Mouse (Mus musculus): Measurements from ENCODE around the gene Vangl2. TPM values are rescaled to one million over a fixed set of nuclear protein-coding genes. Genes with fewer than 3 reads are reported as not detected.

Gene Vangl2
- polyA plus RNA-seq, 1 experiment from 2014 or later: 49.1 TPM

- DNase-seq (ENCODE audit: low spot score): peak; percentile 46
- Histone ChIP-seq H3K4me3 (peak within 1 kb of the TSS; percentile 61), H3K4me1 (peaks cover 75% of the 10 kb centered on the region), H3K27ac (replicated peaks) (peak within 1 kb of the TSS; percentile 84), H3K9me3 (replicated peaks) (no peaks in the 10 kb centered on the region), H3K27me3 (ENCODE audit: low read depth, poor library complexity, severe bottlenecking) (peaks cover 47% of the 10 kb centered on the region), H3K36me3 (0 out of 2 replicates have a peak, but pooled peaks cover 4% of the 10 kb centered on the region)
- WGBS: 31% methylated on average over 2 of the region's 2 CpGs
Observed at GRCm38 (mm10) chr1:172057491-172057921, 29.3 kb upstream of the Vangl2 start, which contains the start of gene Nhlh1. TSS of gene Nhlh1 (minus strand) at chr1:172057573.

GRCm38 (mm10) chr1:172056251-172056650 lies 28.0 kb upstream of the Vangl2 start:
- Histone ChIP-seq H3K36me3 (0 out of 2 replicates have a peak, but pooled peaks cover 4% of the 10 kb centered on the region), H3K27me3 (ENCODE audit: low read depth, poor library complexity, severe bottlenecking) (peaks cover 57% of the 10 kb centered on the region), H3K4me1 (peaks cover 65% of the 10 kb centered on the region), H3K4me3 (peak overlapping the region; percentile 61), H3K9me3 (replicated peaks) (no peaks in the 10 kb centered on the region), H3K27ac (replicated peaks) (peak overlapping the region; percentile 70; the same call in 1 of the 2 replicates)
- no peak for DNase-seq (ENCODE audit: low spot score)
- WGBS: 77% methylated on average over 4 of the region's 4 CpGs

GRCm38 (mm10) chr1:172053541-172054440 lies 25.5 kb upstream of the Vangl2 start:
- peaks cover 54% of the 10 kb centered on the region for H3K4me1 ChIP-seq
- no peak for DNase-seq (ENCODE audit: low spot score)
- 0 out of 2 replicates have a peak, but pooled peaks cover 4% of the 10 kb centered on the region for H3K36me3 ChIP-seq
- WGBS: 3% methylated on average over 42 of the region's 42 CpGs
- H3K27ac ChIP-seq (replicated peaks): peak overlapping the region; percentile 81
- H3K4me3 ChIP-seq: peak overlapping the region; percentile 61
- H3K9me3 ChIP-seq (replicated peaks): no peaks in the 10 kb centered on the region
- peaks cover 61% of the 10 kb centered on the region for H3K27me3 ChIP-seq (ENCODE audit: low read depth, poor library complexity, severe bottlenecking)

GRCm38 (mm10) chr1:172052766-172053279 lies 24.6 kb upstream of the Vangl2 start:
- Histone ChIP-seq H3K9me3 (replicated peaks) (no peaks in the 10 kb centered on the region), H3K4me3 (peak overlapping the region; percentile 61), H3K36me3 (0 out of 2 replicates have a peak, but pooled peaks cover 4% of the 10 kb centered on the region), H3K27ac (replicated peaks) (peak overlapping the region; percentile 81; the same call in 1 of the 2 replicates), H3K27me3 (ENCODE audit: low read depth, poor library complexity, severe bottlenecking) (peaks cover 61% of the 10 kb centered on the region), H3K4me1 (peaks cover 54% of the 10 kb centered on the region)
- no peak for DNase-seq (ENCODE audit: low spot score)
- 6% methylated on average over 10 of the region's 10 CpGs for WGBS

GRCm38 (mm10) chr1:172049131-172049782 lies 21.0 kb upstream of the Vangl2 start:
- 0 out of 2 replicates have a peak, but pooled peaks cover 4% of the 10 kb centered on the region for H3K36me3 ChIP-seq
- WGBS: 26% methylated on average over 13 of the region's 13 CpGs
- peaks cover 36% of the 10 kb centered on the region for H3K27me3 ChIP-seq (ENCODE audit: low read depth, poor library complexity, severe bottlenecking)
- DNase-seq (ENCODE audit: low spot score): peak; percentile 71
- peak overlapping the region; percentile 85 for H3K27ac ChIP-seq (replicated peaks)
- peak overlapping the region; percentile 25; the same call in 1 of the 2 replicates for H3K4me3 ChIP-seq
- H3K4me1 ChIP-seq: peaks cover 55% of the 10 kb centered on the region
- H3K9me3 ChIP-seq (replicated peaks): no peaks in the 10 kb centered on the region

GRCm38 (mm10) chr1:172048241-172048734 lies 20.0 kb upstream of the Vangl2 start:
- 47% methylated on average over 6 of the region's 6 CpGs for WGBS
- Histone ChIP-seq H3K27me3 (ENCODE audit: low read depth, poor library complexity, severe bottlenecking) (peaks cover 26% of the 10 kb centered on the region), H3K9me3 (replicated peaks) (no peaks in the 10 kb centered on the region), H3K4me1 (peaks cover 45% of the 10 kb centered on the region), H3K36me3 (no peaks in the 10 kb centered on the region), H3K27ac (replicated peaks) (peak overlapping the region; percentile 85), H3K4me3 (peak overlapping the region; percentile 25)
- DNase-seq (ENCODE audit: low spot score): no peak

DNA sequence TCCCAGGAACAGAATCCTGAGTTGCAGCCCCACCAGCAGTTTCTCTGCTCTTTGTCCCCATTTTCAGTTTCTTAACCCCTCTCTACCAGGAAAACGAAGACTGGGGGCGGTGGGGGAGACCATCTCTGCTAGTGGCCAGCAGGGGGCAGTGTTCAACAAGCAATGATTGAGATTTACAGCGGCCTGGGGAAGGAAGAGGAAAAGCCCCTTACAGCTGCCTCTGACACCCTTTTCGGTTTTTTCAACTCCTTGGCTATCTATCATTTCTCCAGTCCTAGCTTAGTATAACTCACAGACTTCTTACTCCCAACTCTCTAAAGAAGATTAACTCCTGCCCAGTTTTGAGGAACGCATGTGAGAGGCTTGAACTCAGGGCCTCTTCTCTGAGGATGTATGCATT lies 18.7 kb upstream of the Vangl2 start:
- Histone ChIP-seq H3K36me3 (no peaks in the 10 kb centered on the region), H3K4me1 (peaks cover 36% of the 10 kb centered on the region), H3K4me3 (no peak overlapping the region), H3K9me3 (replicated peaks) (no peaks in the 10 kb centered on the region), H3K27me3 (ENCODE audit: low read depth, poor library complexity, severe bottlenecking) (peaks cover 13% of the 10 kb centered on the region), H3K27ac (replicated peaks) (peak overlapping the region; percentile 85)
- 12% methylated on average over 5 of the region's 5 CpGs for WGBS
- peak; percentile 87 for DNase-seq (ENCODE audit: low spot score)

- peaks cover 9% of the 10 kb centered on the region for H3K27me3 ChIP-seq (ENCODE audit: low read depth, poor library complexity, severe bottlenecking)
- no peaks in the 10 kb centered on the region for H3K9me3 ChIP-seq (replicated peaks)
- no peaks in the 10 kb centered on the region for H3K36me3 ChIP-seq
- 75% methylated on average over 8 of the region's 8 CpGs for WGBS
- peaks cover 36% of the 10 kb centered on the region for H3K4me1 ChIP-seq
- peak overlapping the region; percentile 85; the same call in 1 of the 2 replicates for H3K27ac ChIP-seq (replicated peaks)
- H3K4me3 ChIP-seq: no peak overlapping the region
- DNase-seq (ENCODE audit: low spot score): no peak
Observed at GRCm38 (mm10) chr1:172046410-172046809, 18.2 kb upstream of the Vangl2 start.

DNA sequence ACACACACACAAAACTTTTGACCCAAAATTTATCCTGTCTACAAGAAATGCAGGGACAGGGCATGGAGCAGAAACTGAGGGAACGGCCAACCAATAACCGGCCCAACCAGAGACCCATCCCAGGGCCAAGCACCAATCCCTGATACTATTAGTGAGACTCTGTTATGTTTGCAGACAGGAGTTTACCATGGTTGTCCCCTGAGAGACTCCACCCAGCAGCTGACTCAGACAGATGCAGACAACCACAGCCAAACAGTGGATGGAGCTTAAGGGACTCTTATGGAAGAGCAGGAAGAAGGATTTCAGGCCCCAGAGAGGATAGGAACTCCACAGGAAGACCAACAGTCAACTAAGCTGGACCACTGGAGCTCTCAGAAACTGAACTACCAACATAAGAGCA lies 1.7 kb upstream of the Vangl2 start:
- no peaks in the 10 kb centered on the region for H3K27me3 ChIP-seq (ENCODE audit: low read depth, poor library complexity, severe bottlenecking)
- no peaks in the 10 kb centered on the region for H3K9me3 ChIP-seq (replicated peaks)
- H3K4me1 ChIP-seq: peaks cover 40% of the 10 kb centered on the region
- H3K36me3 ChIP-seq: no peaks in the 10 kb centered on the region
- H3K4me3 ChIP-seq: no peak overlapping the region
- no peak overlapping the region; the same call in 1 of the 2 replicates for H3K27ac ChIP-seq (replicated peaks)
- no peak for DNase-seq (ENCODE audit: low spot score)
- whole genome bisulfite sequencing: 96% methylated on average over 2 of the region's 2 CpGs

GRCm38 (mm10) chr1:172027809-172028102 lies 488 bp downstream of the Vangl2 start:
- no peak for DNase-seq (ENCODE audit: low spot score)
- Histone ChIP-seq H3K27ac (replicated peaks) (peak overlapping the region; percentile 100), H3K9me3 (replicated peaks) (no peaks in the 10 kb centered on the region), H3K4me1 (peaks cover 62% of the 10 kb centered on the region), H3K4me3 (peak overlapping the region; percentile 97), H3K36me3 (peaks cover 15% of the 10 kb centered on the region), H3K27me3 (ENCODE audit: low read depth, poor library complexity, severe bottlenecking) (no peaks in the 10 kb centered on the region)
- 6% methylated on average over 10 of the region's 10 CpGs for WGBS

DNA sequence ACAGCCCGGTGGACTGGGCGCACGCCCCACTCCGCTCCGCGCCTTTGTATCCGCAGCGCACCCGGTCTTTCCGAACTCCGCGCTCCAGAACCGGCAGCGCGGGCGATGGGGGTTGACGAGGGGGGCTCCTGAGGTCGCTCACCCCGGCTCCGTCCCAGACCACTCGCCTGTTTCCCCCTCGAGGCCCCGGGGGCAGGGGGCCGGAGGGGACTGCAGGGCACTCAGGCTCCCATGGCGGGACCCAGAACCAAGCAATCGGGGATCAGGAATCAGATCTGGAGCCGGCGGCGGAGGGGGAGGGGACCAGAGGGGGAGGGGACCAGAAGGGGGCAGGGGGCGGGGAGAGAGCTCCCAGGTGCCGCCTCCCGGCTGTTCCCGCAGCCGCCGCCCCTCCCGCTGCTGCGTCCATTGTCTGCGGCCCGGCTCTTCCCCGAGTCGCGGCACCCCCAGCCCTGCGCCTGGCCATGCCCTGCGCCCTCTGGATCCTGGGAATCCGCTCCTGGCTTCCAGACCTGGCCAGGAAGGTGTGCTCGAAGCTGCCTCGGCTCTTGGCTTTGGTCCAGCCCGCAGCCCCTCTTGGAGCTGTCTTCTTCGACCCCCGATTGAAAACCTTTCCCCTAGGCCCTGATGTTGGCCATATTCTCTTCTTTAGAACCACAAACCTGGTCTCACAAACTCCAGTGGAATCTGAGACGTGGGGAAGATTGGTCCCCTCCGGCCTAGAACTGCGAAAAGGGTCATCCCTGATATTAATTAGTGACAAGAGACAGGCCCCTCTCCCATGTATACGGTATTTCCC lies 1.0 kb downstream of the Vangl2 start:
- WGBS: under 1% methylated on average over 49 of the region's 54 CpGs
- Histone ChIP-seq H3K4me1 (peaks cover 68% of the 10 kb centered on the region), H3K27me3 (ENCODE audit: low read depth, poor library complexity, severe bottlenecking) (no peaks in the 10 kb centered on the region), H3K36me3 (peaks cover 20% of the 10 kb centered on the region), H3K27ac (replicated peaks) (peak overlapping the region; percentile 100), H3K4me3 (peak overlapping the region; percentile 97), H3K9me3 (replicated peaks) (no peaks in the 10 kb centered on the region)
- peak; percentile 93 for DNase-seq (ENCODE audit: low spot score)
